Mouse (Mus musculus) layer of hippocampus, adult 9-11 months (tissue): ENCODE data around the gene Asic2.

Experiments used
- DNase-seq: peaks from one replicate; pipeline ENCODE4 v3.0.0; 2022

The Asic2 gene

DNA sequence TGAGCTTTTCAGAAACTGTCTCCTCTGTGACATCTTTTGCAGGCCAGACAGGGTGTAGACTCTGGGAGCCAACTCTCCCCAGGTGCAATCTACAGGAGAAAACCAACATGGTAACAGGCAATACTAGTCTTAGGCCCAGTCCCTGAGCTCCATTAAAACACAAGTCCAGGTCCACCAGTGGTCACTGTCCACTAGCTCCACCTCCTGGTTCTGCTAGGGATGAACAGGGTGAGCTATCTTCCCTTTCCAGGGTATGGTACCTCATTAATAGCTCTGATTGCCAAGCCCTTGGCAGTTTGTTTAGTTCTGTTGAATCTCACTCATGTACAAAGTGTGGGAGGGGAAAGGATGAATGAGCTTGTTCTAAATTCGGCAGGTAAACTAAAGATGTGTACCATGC is 270.2 kb downstream of the Asic2 start:
- no peak for DNase-seq

DNA sequence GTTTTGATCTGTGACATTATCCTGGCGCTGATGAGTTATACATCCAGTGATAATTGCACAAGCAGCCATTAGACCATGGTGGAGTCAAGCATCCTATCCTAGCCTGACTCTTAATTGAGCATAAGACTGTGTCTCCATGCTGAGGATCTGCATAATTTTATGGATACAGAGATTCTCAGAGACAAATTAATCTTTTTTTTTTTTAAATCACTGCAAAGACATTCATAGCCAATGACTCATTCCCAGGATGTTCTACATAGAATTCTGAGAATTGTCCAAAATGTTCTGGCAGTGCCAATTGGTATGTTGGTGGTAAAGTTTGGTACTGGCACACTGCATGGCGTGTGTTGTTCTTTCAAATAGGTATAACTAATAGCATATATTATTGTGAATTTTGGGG is 272.8 kb downstream of the Asic2 start:
- no peak for DNase-seq

DNA sequence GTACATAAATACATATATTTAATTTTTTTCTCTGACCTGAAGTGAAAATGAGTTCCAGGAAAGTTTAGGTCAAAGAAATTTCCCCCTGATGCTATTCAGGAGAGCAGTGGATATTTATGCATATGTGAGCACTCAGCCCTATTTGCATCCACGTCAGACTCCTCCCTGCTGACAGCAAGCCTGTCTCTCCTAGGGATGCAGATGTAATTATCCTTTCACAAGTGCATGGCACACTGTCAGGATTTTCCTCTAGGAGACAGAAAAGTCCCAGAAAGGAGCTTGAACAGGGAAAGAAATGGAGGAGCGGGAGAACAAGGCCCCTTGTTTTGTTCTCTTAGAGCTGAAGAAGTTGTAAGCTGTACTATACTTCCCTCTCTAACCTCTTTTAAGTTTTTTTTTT is 287.7 kb downstream of the Asic2 start:
- no peak for DNase-seq

DNA sequence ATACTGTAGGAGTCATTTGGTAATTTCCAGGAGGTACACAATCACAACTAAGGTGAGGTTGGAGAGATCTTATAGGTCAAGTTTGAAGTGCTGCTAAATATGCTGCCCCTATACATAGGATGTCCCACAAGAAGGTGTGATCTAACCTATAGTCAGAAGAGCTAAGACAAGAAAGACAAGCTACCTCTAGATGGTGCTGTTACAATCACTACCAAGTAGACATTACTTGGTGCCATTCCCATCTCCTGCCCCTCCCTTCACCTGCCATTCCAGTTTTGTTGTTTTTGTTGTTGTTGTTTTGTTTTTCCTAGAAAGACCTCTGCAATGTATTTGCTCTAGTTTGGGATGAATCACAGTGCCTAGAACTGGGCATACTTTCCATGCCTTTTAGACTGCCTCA is 296.5 kb downstream of the Asic2 start:
- DNase-seq: no peak

DNA sequence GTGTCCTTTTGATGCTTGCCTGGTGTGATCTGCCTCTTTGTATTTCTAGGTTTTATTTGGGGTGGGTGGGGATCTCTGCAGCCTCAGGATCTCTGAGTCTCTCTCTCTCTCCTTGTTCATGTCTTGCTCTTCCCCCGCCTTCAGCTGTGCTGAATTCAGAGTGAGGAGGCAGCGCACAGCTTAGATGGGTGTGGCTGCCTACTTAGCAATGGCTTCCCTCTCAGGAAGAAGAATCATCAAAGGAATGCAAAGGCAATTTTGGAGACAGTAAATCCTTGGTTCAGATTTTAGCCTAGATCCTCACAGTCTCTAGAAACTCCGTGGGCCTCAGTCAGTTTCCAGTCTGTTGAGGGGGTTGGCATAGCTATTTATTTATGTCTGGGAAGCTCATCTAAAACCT is 297.8 kb downstream of the Asic2 start:
- peak; percentile 39 for DNase-seq

DNA sequence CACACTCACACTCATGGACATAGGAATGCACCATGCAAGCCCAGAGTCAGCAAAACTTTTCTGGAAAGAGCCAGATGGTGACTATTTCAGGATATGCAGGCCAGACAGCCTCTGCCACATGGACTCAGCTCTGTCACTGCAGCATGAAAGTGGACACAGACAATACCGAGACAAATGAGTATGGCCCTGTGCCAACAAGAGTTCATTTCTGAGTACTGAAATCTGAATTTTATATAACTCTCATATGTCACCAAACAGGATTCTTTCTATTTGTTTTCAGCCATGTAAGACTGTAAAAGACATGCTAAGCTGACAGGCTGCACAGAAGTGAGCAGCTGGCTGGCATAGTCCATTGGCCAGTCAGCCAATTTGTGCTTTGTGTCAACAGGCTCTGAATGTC is 309.4 kb downstream of the Asic2 start:
- DNase-seq: no peak

DNA sequence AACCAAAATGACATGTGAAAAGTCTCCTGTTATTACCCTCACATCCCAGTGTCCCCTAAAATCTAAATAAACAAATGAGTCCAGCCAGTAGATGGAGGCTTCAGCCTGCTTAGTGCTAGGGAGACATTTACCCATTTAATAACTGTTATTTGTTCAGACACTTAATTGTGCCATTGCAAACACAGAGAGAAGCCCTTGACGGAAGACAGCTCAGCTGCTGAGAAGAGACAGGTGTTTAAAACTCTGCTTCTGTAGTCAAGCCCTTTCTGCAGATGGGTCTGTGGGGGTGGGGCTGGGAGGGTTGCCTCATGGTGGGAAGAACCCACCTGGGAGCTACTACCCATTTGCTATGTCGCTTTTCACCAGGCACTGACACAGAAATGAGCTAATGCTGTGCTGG is 311.1 kb downstream of the Asic2 start:
- no peak for DNase-seq

DNA sequence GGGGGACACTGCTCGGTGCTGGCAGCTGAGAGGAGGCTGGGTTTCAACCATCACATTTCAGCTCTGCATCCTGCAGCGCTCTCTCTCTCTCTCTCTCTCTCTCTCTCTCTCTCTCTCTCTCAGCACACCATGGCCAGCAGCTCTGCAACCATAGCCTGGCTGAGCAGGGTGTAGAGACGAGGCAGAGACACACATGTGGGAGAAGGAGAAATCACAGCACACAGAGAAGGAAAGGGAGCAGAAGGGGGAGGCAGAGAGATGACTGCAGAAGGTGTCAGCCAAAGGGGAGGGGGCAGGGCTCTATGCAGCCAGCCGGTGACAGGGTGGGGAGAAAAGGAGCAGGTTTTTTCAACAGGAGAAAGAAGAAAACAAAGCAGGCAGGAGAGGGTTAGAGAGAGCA is 320.4 kb downstream of the Asic2 start:
- DNase-seq: no peak

DNA sequence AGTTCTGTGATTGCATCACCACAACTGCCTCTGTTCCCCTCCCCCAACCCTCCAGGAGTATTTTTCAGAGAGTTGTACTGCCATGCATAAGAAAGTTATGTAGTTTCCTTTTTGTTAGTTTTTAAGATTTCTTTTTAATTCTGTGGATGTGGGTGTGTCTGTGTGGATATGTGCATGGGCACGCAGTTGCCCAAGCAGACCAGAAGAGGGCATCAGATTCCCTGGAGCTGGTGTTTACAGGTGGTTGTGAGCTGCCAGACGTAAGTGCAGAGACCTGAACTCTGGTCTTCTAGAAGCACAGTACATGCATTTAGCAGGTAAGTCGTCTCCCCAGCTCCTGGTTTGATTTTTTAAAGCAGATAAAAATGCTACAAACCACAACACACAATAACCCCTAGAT is 322.7 kb downstream of the Asic2 start:
- DNase-seq: no peak

DNA sequence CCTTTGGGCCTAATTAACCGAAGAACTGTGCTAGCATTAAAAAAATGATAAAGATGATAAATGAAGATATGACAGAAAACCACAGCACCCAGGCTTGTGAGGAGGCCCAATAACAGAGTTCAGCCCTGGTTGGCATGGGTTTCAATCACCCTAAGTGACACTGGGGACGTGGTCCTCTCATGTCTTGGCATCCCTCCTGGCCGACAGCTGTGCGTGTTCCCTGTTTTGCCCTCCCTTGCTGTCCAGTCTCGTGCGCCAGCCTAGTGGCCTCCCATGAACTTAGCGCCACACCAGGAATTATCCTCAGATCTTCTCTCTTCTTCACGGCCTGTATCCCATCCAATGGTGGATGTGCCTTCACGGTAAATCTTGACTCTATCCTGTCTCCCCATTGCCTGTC is 331.9 kb downstream of the Asic2 start:
- DNase-seq: no peak

DNA sequence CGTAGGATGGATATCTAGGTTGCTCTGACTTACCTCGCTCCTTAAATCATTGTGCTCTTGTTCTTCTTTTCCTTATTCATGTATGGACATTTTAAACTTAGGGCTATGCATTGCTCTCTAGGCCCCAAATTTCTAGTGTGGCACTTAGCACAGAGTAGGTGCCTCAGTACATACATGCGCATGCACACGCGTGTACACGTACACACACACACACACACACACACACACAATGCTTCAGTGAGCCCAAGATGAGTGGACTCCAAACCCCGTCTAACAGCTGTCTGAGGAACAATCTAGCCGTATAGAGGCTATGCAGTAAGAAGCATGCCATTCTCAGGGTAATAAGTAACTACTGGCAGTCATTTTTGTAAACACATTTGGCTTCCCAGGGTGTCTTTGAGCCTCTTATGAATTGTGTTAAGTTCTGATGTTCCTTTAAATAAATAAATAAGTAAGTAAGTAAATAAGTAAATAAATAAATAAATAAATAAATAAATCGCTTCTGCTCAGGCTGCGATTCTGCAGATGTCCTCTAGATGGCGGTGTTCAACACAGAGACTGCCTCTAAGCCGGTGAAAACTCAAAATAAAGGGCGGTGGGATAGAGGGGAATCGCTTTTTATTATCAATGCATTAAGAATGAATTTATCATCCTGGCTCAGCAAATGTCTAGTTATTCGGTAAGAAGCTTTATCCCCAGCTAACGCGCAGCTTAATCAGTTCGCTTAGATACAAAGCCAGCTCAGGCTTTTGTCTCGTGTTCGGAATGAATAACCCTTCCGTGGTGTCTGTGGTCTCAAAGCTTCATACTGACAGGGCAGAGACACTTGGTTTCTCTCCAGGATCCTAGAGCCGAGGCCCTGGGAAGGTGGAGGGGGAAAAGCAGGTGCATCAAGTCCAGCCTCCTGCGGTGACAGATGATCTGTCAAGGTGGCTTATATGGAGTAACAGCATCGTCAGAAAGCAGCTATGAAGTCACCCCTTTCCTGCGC is 333.6 kb downstream of the Asic2 start:
- DNase-seq: peak; percentile 22

DNA sequence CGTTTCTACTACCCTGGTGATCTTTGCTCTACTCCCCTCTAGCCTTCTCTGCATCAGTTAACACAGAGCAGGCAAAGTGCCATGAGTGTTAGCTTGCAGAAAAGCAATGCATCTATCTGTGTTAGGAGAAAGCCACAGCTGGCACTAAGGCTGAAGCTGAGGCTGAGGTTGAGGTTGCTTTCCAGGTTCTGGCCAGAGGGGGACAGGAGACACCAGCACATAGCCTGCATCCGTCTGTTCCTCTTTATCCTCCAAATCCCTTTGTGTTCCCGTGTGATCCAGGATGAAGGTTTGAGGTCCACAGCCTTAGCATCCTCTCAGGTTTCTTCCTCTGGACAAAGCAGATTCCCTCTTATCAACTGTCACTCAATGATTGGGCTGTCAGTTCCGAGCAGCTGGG is 343.1 kb downstream of the Asic2 start:
- no peak for DNase-seq

DNA sequence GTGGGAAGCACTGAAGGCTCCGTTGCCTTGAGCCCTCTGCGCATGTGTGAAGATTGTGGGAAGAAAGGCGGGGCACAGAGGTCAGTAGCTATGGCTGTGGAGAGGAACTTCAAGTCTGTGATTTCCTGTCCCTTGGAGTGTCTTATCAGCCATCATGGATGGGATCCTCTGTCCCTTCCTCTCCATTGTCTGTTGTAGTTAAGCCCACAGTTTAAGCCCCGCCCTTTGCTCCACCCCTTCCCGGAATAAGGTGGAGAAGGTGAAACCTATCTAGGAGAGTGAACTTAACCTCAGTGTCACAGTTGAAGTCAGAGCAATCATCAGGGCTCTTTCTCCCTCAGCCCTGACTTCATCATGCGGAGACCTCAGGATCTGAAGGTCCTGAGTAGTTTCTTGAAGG is 347.7 kb downstream of the Asic2 start:
- no peak for DNase-seq

DNA sequence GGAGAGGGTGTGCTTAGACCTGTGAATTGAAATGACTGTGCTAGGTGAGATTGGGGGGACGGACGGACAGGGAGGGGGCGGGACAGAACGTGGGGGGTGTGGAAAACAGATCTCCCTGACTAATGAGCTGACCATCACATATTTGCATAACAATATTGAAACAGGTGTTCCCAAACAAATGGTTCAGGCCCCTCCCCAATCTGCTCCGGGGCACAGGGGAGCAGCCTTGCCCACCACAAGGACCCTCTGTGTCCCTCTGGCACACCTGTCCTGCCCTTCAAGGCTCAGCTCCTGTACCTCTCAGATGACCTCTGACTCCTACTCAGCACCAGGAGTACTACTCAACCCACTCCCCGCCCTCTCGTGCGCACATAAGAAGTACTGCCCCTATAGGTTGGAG is 351.8 kb downstream of the Asic2 start:
- no peak for DNase-seq

DNA sequence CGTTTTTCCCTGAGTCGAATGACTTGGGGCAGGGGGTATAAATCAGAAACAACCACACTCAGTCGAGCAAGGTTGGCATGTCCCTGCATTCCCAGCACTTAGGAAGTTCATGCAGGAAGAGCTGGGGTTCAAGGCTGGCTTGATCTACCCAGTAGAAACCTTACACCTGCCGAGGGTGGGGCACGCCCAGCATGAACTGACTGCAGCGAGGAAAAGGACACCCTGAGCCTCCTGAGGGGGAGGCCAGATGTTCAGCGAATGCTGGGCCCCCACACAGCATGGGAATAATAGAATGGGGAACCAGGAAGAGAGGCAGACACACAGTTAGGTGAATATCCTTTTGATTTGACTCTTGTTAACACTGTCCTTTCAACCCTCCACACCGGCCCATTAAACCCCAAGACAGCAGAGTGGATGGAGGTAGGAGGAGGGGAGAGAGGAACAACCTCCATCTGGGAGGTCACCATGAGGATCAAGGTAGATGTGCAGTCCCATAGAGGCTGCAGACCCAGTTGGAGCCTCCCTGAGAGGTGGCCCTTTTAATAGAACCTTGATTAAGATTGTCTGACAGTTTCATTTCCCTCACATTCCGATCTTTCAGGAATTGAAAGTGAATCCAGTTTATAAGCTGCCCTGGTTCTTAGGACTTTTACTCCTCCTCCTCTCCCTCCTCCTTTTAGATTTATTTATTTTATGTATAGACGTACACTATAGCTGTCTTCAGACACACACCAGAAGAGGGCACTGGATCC is 354.2 kb downstream of the Asic2 start:
- no peak for DNase-seq

DNA sequence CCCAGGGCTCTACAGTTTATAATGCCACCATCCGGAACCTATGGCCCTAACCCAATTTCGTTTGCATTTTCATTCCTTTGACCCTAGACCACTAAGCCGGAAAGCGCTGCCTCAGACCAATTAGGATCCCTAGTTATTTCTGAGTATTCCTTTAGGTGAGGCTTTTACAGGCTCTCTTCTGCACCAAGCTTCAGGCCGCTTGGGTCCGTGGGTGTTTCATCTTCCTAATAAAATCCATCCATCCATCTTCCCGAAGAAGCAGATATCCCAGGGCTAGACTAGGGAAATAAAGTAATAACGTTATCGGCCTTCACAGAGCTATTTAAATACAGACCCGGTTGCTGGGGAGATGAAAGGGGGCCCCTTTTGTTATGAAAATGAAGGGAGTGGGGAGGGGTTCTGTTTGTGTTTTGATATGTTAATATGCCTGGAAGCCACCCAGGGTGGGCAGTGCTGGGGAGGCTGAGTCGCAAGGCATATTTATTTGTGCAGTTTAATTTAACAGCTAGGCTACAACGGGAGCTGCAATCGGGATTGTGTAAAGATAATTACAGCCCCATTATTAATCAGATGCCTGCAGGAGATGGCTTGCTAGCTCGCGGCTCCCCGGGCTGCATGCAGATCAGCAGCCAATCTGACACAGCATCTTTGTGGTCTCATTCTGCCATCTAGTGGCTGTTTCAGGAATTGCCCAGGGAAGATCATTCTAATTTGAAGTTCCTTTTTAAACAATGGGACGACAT is 355.3 kb downstream of the Asic2 start:
- DNase-seq: peak; percentile 89

DNA sequence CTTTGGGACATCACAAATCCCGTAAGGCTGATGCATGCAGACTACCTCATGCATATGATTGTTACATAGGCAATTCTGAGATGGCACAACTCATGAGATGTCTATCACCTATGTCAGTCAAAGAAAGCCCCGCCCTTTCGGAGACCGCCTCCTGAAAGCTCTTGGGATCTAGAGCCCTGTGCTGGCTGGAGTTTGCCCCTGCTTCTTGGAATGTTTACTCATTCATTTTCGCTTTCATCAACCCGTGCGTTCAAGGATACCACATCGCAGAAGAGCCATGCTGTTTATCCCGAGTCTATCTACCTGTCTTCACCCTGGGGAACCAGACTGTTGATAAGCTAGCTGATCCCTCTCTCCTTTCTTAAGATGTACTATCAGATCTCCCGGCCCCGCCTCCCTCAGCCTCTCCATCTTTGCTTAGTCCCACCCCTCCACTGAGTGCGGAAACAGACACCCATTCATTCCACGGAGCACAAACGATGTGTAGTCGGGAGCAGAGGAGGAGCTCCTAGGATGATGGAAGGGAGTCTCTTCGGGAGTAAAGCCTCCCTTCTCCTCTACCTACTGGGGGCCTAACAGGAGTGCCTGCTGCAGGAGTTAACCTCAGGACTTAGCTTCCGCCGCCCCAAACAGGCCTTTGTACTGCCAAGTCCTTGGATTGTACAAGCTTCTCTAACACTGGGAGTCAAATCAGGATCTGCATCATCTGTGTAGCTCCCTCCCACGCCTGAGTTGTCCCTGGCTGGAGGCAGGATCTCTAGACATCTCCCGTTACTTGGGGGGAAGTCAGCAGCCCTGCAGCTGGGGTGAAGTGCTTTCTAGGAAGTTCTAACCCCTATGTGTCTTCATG is 356.1 kb downstream of the Asic2 start:
- peak; percentile 41 for DNase-seq

DNA sequence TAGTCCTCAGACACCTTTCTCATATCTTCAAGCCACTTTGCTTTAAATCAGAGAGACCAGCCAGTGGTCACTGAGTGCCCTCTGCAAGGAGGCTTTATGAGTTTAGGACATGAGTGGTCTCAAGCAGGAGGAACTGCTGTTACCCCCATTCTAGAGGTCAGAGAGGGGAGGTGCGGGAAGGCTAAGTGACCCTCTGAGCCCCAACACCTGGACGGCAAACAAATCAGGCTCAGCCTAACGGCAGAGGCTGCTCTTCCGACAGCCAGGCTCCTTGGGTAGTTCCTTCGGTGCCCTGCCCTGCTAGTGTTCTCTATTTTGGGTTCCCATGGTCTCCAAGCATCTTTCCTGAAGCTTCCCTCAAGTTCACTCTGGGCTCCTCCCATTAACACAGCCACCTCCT is 357.8 kb downstream of the Asic2 start:
- DNase-seq: no peak

DNA sequence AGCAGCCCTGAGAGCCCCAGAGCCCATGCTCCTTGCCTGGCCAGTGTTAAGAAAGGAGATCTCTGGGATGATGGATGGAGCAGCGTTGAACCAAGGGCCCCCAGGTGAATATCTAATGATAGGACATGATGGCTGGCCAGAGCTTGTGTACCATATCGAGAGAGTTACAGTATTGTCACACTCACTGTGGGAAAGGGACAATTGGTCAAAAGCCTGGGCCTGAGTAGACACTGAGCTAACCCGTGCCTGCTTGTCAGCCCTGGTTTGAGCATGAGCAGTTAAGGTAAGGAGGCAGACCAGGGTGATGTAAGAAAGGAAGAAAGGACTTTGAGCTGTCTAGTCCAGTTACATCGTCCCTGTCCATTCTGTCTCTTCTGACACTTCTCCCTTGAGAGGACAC is 365.3 kb downstream of the Asic2 start:
- no peak for DNase-seq

DNA sequence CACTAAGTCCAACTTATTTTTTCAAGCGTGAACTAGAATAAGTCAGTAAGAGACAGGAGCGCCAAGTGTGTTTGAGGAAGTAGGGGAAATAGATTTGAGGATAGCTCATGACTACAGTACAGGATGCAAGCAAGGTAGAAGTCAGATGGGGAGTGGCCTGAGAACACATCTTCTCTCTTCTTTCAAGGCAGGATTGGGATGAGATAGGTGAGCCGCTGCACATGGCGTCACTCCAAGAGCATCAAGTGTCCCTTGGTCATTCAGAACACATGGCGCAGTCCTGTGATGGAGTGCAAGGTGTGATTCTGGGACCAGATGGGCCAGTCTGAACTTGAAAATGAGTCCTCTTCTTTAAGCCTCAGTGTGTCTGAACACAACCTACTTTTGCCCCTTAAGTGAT is 366.5 kb downstream of the Asic2 start:
- DNase-seq: no peak

DNA sequence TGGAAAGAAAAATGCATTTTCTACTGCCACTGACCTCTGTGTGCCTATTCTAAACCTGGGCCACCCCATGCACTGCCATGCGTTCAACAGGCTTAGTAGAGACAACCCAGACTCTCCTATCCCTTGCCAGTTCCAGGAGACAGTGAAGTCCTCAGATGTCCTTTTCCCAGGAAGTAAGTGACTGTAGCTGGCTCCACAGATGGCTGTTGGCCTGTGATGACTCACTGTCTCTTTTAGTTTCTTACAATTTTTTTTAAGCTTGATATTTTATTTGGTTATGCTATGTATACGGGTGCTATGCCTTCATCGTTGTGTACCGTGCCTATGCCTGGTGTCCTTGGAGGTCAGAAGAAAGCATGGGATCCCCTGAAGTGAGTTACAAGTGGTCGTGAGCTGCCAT is 370.7 kb downstream of the Asic2 start:
- DNase-seq: no peak

DNA sequence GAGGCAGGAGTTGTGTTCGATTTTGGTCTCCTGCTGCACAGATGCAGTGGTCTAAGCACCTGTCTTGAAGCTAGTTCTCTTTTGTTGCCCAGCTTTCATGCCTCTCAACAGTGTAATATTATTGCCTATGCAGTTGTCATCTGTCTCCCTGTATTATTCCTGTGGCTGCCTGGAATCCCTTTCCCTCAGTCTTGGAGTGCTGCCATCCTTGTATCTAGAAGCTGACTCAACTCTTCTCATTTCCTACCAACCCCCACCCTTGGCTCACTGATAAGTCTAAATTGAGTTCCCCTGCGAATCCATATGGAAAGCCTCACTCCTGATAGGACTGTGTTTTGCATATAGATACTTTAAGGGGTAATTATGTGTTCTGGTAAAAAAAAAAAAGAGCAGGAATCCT is 373.0 kb downstream of the Asic2 start:
- DNase-seq: peak; percentile 72

DNA sequence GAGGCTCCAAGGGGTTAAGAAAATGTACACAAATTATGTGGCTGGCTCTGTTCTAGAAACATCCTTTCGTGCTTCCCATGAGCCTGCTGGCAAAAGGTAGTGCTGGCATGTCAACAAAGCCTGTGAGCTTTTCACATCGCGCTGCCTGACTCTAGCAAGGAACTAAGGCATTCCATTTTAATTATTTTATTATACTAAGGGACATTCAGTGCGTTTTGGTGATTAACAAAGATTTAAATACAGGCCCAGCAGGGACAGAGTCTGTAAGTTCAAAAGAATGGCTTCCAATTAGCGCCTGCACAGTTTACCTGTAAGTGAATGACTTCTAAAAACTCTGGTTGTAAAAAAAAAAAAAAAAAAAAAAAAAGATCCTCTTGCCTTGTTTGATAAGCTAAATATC is 375.5 kb downstream of the Asic2 start:
- DNase-seq: no peak
